Mouse (Mus musculus) ES-Bruce4 (cell line): ENCODE data around the gene Tmem120a. TPM values are rescaled to one million over a fixed set of nuclear protein-coding genes. Genes with fewer than 3 reads are reported as not detected.
A peak's percentile ranks its signal among the peaks of the same experiment; 100 is the strongest.

Source experiments
- H3K27ac ChIP-seq: 2 replicates; pipeline ENCODE4 v1.5.1; 2012; ENCODE audit warnings: low read length, inconsistent platforms; ENCODE audit not compliant: insufficient read depth
- H3K27me3 ChIP-seq: 2 replicates; pipeline ENCODE4 v1.6.1; 2012; ENCODE audit warnings: mild to moderate bottlenecking, low read length, inconsistent platforms; ENCODE audit not compliant: control insufficient read depth, poor library complexity, insufficient read depth, severe bottlenecking
- H3K36me3 ChIP-seq: 2 replicates; pipeline ENCODE4 v1.6.1; 2012; ENCODE audit warnings: inconsistent platforms, mild to moderate bottlenecking, low read length, moderate library complexity; ENCODE audit not compliant: control insufficient read depth, poor library complexity, insufficient read depth, severe bottlenecking
- H3K4me1 ChIP-seq: one replicate; pipeline ENCODE4 v1.8.1; 2011; ENCODE audit warnings: low read length; ENCODE audit not compliant: control insufficient read depth, insufficient read depth
- H3K4me3 ChIP-seq: 2 replicates; pipeline ENCODE4 v1.5.1; 2011; ENCODE audit warnings: low read depth, mild to moderate bottlenecking, low read length
- H3K9ac ChIP-seq: 2 replicates; pipeline ENCODE4 v1.6.1; 2012; ENCODE audit warnings: low read depth, mild to moderate bottlenecking, inconsistent platforms; ENCODE audit not compliant: poor library complexity, severe bottlenecking
- H3K9me3 ChIP-seq: replicated peaks from 2 replicates; pipeline ENCODE4 v1.6.1; 2012; ENCODE audit warnings: mild to moderate bottlenecking, low read length, inconsistent platforms; ENCODE audit not compliant: control insufficient read depth, poor library complexity, insufficient read depth, severe bottlenecking
- CTCF ChIP-seq: IDR thresholded peaks from one replicate; pipeline ENCODE4 v1.8.1; 2011; ENCODE audit warnings: low read depth, low read length
- EP300 ChIP-seq: IDR thresholded peaks from 2 replicates; pipeline ENCODE4 v1.6.1; 2011; ENCODE audit warnings: low read depth, low read length; ENCODE audit not compliant: insufficient read depth
- POLR2A ChIP-seq: IDR thresholded peaks from one replicate; pipeline ENCODE4 v1.8.1; 2011; ENCODE audit warnings: low read length; ENCODE audit not compliant: insufficient read depth
- polyA plus RNA-seq: library from polyadenylated mRNA; stranded (reverse); fragments of >200 nt; gene quantifications from 2 replicates; pipeline ENCODE4 v1.2.4, GENCODE M21; 2011; ENCODE audit warnings: low read depth; ENCODE audit not compliant: missing spikeins, insufficient read depth, insufficient read length

Tmem120a gene
- 63.7 and 69.8 TPM in 2 replicates for polyA plus RNA-seq

GRCm38 (mm10) chr5:135743741-135744609, at the start of gene Tmem120a:
Gene Tmem120a, minus strand, starts transcription at chr5:135744448.
- Histone ChIP-seq H3K4me3 (peak within 1 kb of the TSS; percentile 88), H3K9ac (peak within 1 kb of the TSS; percentile 79), H3K27me3 (no peaks in the 10 kb centered on the region), H3K36me3 (no peaks in the 10 kb centered on the region), H3K27ac (peak within 1 kb of the TSS; percentile 12; the same call in 1 of the 2 replicates), H3K9me3 (no peaks in the 10 kb centered on the region), H3K4me1 (peaks cover 2% of the 10 kb centered on the region)
- peak; percentile 23 for TF ChIP-seq POLR2A
- no peak for TF ChIP-seq CTCF

- no peaks in the 10 kb centered on the region for H3K27me3 ChIP-seq
- TF ChIP-seq POLR2A (no peak), CTCF (no peak), EP300 (no peak)
- H3K27ac ChIP-seq, result no peak overlapping the region
- no peak overlapping the region for H3K4me3 ChIP-seq
- H3K4me1 ChIP-seq, result peaks cover 4% of the 10 kb centered on the region
- peaks cover 62% of the 10 kb centered on the region for H3K36me3 ChIP-seq
- H3K9ac ChIP-seq, result no peak overlapping the region
- H3K9me3 ChIP-seq, result no peaks in the 10 kb centered on the region
These were observed 38.7 kb upstream of the Tmem120a start for GRCm38 (mm10) chr5:135782901-135783300.

- H3K4me3 ChIP-seq, result no peak overlapping the region
- H3K27ac ChIP-seq, result no peak overlapping the region
- peaks cover 4% of the 10 kb centered on the region for H3K4me1 ChIP-seq
- TF ChIP-seq EP300 (no peak), POLR2A (no peak), CTCF (no peak)
- H3K27me3 ChIP-seq, result no peaks in the 10 kb centered on the region
- peaks cover 37% of the 10 kb centered on the region for H3K36me3 ChIP-seq
- H3K9me3 ChIP-seq, result no peaks in the 10 kb centered on the region
- peak overlapping the region; percentile 88 for H3K9ac ChIP-seq
These were observed 36.1 kb upstream of the Tmem120a start for GRCm38 (mm10) chr5:135780331-135780730.

- Histone ChIP-seq H3K9me3 (no peaks in the 10 kb centered on the region), H3K9ac (peak within 1 kb of the TSS; percentile 88), H3K36me3 (peaks cover 23% of the 10 kb centered on the region), H3K27ac (0 out of 2 replicates have a peak within 1 kb of the TSS, but pooled peaks have one; percentile 20), H3K27me3 (no peaks in the 10 kb centered on the region), H3K4me3 (peak within 1 kb of the TSS; percentile 93), H3K4me1 (peaks cover 4% of the 10 kb centered on the region)
- TF ChIP-seq CTCF (no peak), EP300 (no peak; the same call in 1 of the 2 replicates), POLR2A (peak; percentile 98)
These were observed 34.5 kb upstream of the Tmem120a start, which contains the start of gene Mdh2 for GRCm38 (mm10) chr5:135778471-135779445. Gene Mdh2, plus strand, starts transcription at chr5:135778480.

- H3K4me1 ChIP-seq, result peaks cover 4% of the 10 kb centered on the region
- H3K9ac ChIP-seq, result peak within 1 kb of the TSS; percentile 88
- peak within 1 kb of the TSS; percentile 93 for H3K4me3 ChIP-seq
- no peaks in the 10 kb centered on the region for H3K27me3 ChIP-seq
- peaks cover 14% of the 10 kb centered on the region for H3K36me3 ChIP-seq
- TF ChIP-seq CTCF (no peak), POLR2A (no peak), EP300 (no peak)
- H3K9me3 ChIP-seq, result no peaks in the 10 kb centered on the region
- H3K27ac ChIP-seq, result 0 out of 2 replicates have a peak within 1 kb of the TSS, but pooled peaks have one; percentile 20
These were observed 33.7 kb upstream of the Tmem120a start, which contains the start of gene Styxl1 for GRCm38 (mm10) chr5:135777796-135778470. Gene Styxl1, minus strand, starts transcription at chr5:135778385.
